Comparison of ENCODE assay signal across 15 mouse cellular contexts in the genomic region with DNA sequence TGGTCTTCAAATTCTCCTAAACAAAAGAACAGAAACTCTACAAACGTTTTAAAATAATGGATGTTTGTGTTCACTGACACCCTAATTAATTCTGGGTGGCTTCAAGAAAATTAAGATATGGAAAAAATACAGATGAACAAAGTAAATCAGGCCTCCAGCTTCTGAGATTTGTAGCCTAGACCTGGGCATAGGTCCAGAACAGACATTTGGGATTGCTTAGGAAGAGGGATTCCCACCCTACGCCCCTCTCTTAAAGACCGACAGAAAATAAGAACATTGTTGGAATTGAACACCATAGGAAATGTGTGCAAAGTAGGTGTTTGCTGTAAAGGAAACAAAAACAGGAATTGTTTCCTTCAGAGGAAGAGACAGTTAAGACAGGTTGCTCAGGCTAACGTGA. TPM values are rescaled to one million over a fixed set of nuclear protein-coding genes. Genes with fewer than 3 reads are reported as not detected.
A peak's percentile ranks its signal among the peaks of the same experiment; 100 is the strongest.
DNase-seq lines count a peak whose midpoint lies in the region; ATAC-seq and TF ChIP-seq lines count a peak whose summit lies in the region.
"Had no signal": no experiment of that assay in that cellular context is flagged by ENCODE, and none has a peak within 500 bp of the region (broad histone marks: within the 10 kb centered on the region; RNA-seq: fewer than 3 reads in every experiment).

No protein-coding gene starts in this region.

- H3K4me1 ChIP-seq in hindbrain, embryonic 15.5 days (replicated peaks) = peaks cover 6% of the 10 kb centered on the region
- peaks cover 10% of the 10 kb centered on the region for H3K4me1 ChIP-seq in hindbrain, embryonic 14.5 days (replicated peaks; ENCODE audit: control insufficient read depth, insufficient read depth, low read length)
- H3K4me1 ChIP-seq in CH12.LX (ENCODE audit: control insufficient read depth in 1 of 2, insufficient read depth in 2 of 2) (peaks cover 32 to 85% of the 10 kb centered on the region in 2 experiments), ES-Bruce4 (ENCODE audit: control insufficient read depth, insufficient read depth, low read length) (peaks cover 5% of the 10 kb centered on the region)
- H3K4me1 ChIP-seq in limb, embryonic 15.5 days = peaks cover 37% of the 10 kb centered on the region

- no peak overlapping the region for H3K4me3 ChIP-seq in hindbrain, embryonic 15.5 days
- H3K4me3 ChIP-seq in hindbrain, embryonic 14.5 days (replicated peaks; ENCODE audit: low read length) = no peak overlapping the region
- H3K4me3 ChIP-seq in CH12.LX (replicated peaks in 1 of 3; ENCODE audit: low read depth in 2 of 3, low read length in 2 of 3, poor library complexity in 1 of 3) (no peak overlapping the region), ES-Bruce4 (ENCODE audit: low read depth, low read length) (no peak overlapping the region)
- peak overlapping the region; percentile 23 for H3K4me3 ChIP-seq in limb, embryonic 15.5 days
- H3K4me3 ChIP-seq: forebrain, embryonic 15.5 days had no signal

- WGBS in hindbrain, embryonic 15.5 days = 54% methylated on average over 4 of the region's 4 CpGs
- WGBS in hindbrain, embryonic 14.5 days = 56% methylated on average over 4 of the region's 4 CpGs
- 26% methylated on average over 4 of the region's 4 CpGs for WGBS in limb, embryonic 15.5 days

- 0 out of 2 replicates have a peak overlapping the region, but pooled peaks have one; percentile 16 for H3K4me2 ChIP-seq in hindbrain, embryonic 15.5 days
- H3K4me2 ChIP-seq in hindbrain, embryonic 14.5 days (replicated peaks) = no peak overlapping the region; the same call in 1 of the 2 replicates
- H3K4me2 ChIP-seq in CH12.LX (ENCODE audit: insufficient read depth, low read depth, poor library complexity, severe bottlenecking) = peak overlapping the region; percentile 88
- peak overlapping the region; percentile 55 for H3K4me2 ChIP-seq in limb, embryonic 15.5 days
- H3K4me2 ChIP-seq: forebrain, embryonic 15.5 days had no signal

- TF ChIP-seq EP300 in CH12.LX (IDR thresholded peaks at IDR 0.05; ENCODE audit: low read length) (no peak), ES-Bruce4 (IDR thresholded peaks at IDR 0.05; ENCODE audit: insufficient read depth, low read depth, low read length) (no peak)

- dilution Hi-C loops in CH12.LX (cut with MboI; ENCODE audit: extremely low pct_ligation_motif_present, extremely low pct_unique_long_range_greater_than_20kb, low sequenced_read_pairs) = no loop called here

- intact Hi-C loops in left cerebral cortex, postnatal 14 days (cut with DNase I) = no loop called here

- no peaks in the 10 kb centered on the region for H3K9me3 ChIP-seq in hindbrain, embryonic 15.5 days
- H3K9me3 ChIP-seq in hindbrain, embryonic 14.5 days (ENCODE audit: control insufficient read depth, low read length) = no peaks in the 10 kb centered on the region
- no peaks in the 10 kb centered on the region for H3K9me3 ChIP-seq in CH12.LX (replicated peaks; ENCODE audit: low read length)
- no peaks in the 10 kb centered on the region for H3K9me3 ChIP-seq in ES-Bruce4 (replicated peaks; ENCODE audit: control insufficient read depth, insufficient read depth, low read length, poor library complexity, severe bottlenecking)
- no peaks in the 10 kb centered on the region for H3K9me3 ChIP-seq in limb, embryonic 15.5 days
- H3K9me3 ChIP-seq: forebrain, embryonic 15.5 days had no signal

- in situ Hi-C loops in CH12.LX (cut with MboI; ENCODE audit: low pct_ligation_motif_present, low pct_unique_long_range_greater_than_20kb, low sequenced_read_pairs) = no loop called here

- TF ChIP-seq CTCF in CH12.LX (conservative IDR thresholded peaks at IDR 0.05 in 1 of 2, IDR thresholded peaks at IDR 0.05 in 1 of 2; ENCODE audit: low read depth in 2 of 2, low read length in 2 of 2) (no peak), ES-Bruce4 (IDR thresholded peaks at IDR 0.05; ENCODE audit: low read depth, low read length) (no peak)

- H3K36me3 ChIP-seq in hindbrain, embryonic 15.5 days = no peaks in the 10 kb centered on the region
- no peaks in the 10 kb centered on the region for H3K36me3 ChIP-seq in hindbrain, embryonic 14.5 days (replicated peaks; ENCODE audit: control insufficient read depth, insufficient read depth)
- H3K36me3 ChIP-seq in CH12.LX (replicated peaks in 1 of 2; ENCODE audit: control insufficient read depth in 1 of 2, insufficient read depth in 1 of 2, low read length in 1 of 2) = peaks cover 23 to 46% of the 10 kb centered on the region in 2 experiments
- peaks cover 10% of the 10 kb centered on the region for H3K36me3 ChIP-seq in ES-Bruce4 (ENCODE audit: control insufficient read depth, insufficient read depth, low read length, poor library complexity, severe bottlenecking)
- H3K36me3 ChIP-seq in limb, embryonic 15.5 days = peaks cover 24% of the 10 kb centered on the region
- H3K36me3 ChIP-seq: forebrain, embryonic 15.5 days; G1E had no signal

- TF ChIP-seq POLR2A in CH12.LX (IDR thresholded peaks at IDR 0.05; ENCODE audit: low read depth, low read length) (no peak), ES-Bruce4 (IDR thresholded peaks at IDR 0.05; ENCODE audit: insufficient read depth, low read length) (no peak)

- H3K27me3 ChIP-seq in hindbrain, embryonic 15.5 days = 0 out of 2 replicates have a peak, but pooled peaks cover 5% of the 10 kb centered on the region
- H3K27me3 ChIP-seq in hindbrain, embryonic 14.5 days (ENCODE audit: control insufficient read depth, insufficient read depth, low read length) = peaks cover 13% of the 10 kb centered on the region
- H3K27me3 ChIP-seq in CH12.LX (replicated peaks) = no peaks in the 10 kb centered on the region
- H3K27me3 ChIP-seq in ES-Bruce4 (ENCODE audit: control insufficient read depth, insufficient read depth, low read length, poor library complexity, severe bottlenecking) = no peaks in the 10 kb centered on the region; the same call in 1 of the 2 replicates
- no peaks in the 10 kb centered on the region for H3K27me3 ChIP-seq in limb, embryonic 15.5 days
- H3K27me3 ChIP-seq: forebrain, embryonic 15.5 days had no signal

- DNase-seq in hindbrain, embryonic 14.5 days (ENCODE audit: low spot score) = no peak
- no peak for DNase-seq in CH12.LX (ENCODE audit: extremely low read depth)
- no peak for DNase-seq in left cerebral cortex, postnatal 14 days (ENCODE audit: low spot score in 2 of 2)
- DNase-seq in right cerebral cortex, postnatal 36 days (ENCODE audit: low spot score in 2 of 2) = no peak
- DNase-seq: cerebellum, adult 9-10 months; kidney, adult 18-20 months; lung, postnatal 36 days; spleen, adult 18-20 months; thymus, adult 2 months had no signal

- no peak for ATAC-seq in hindbrain, embryonic 15.5 days (ENCODE audit: low FRiP score, low read depth)
- ATAC-seq in hindbrain, embryonic 14.5 days (ENCODE audit: low FRiP score) = no peak
- ATAC-seq in limb, embryonic 15.5 days (ENCODE audit: insufficient number of reproducible peaks, low FRiP score, low TSS enrichment, low read depth) = no peak
- ATAC-seq: forebrain, embryonic 15.5 days had no signal

- no peak overlapping the region for H3K27ac ChIP-seq in hindbrain, embryonic 15.5 days (replicated peaks)
- no peak overlapping the region for H3K27ac ChIP-seq in hindbrain, embryonic 14.5 days
- H3K27ac ChIP-seq in CH12.LX (ENCODE audit: insufficient read depth, low read depth) (no peak overlapping the region), ES-Bruce4 (ENCODE audit: insufficient read depth, low read length) (peak overlapping the region; percentile 50)
- H3K27ac ChIP-seq in limb, embryonic 15.5 days = 0 out of 2 replicates have a peak overlapping the region, but pooled peaks have one; percentile 50
- H3K27ac ChIP-seq: forebrain, embryonic 15.5 days; liver, embryonic 14.5 days had no signal

- H3K9ac ChIP-seq in hindbrain, embryonic 15.5 days = no peak overlapping the region
- no peak overlapping the region for H3K9ac ChIP-seq in hindbrain, embryonic 14.5 days
- H3K9ac ChIP-seq in CH12.LX (ENCODE audit: insufficient read depth, low read depth) = peak overlapping the region; percentile 32; the same call in 1 of the 2 replicates
- no peak overlapping the region for H3K9ac ChIP-seq in ES-Bruce4 (ENCODE audit: low read depth, poor library complexity, severe bottlenecking)
- no peak overlapping the region for H3K9ac ChIP-seq in limb, embryonic 15.5 days
- H3K9ac ChIP-seq: forebrain, embryonic 15.5 days; liver, embryonic 14.5 days had no signal

- peaks cover 56% of the 10 kb centered on the region for H3K79me2 ChIP-seq in CH12.LX (replicated peaks; ENCODE audit: control insufficient read depth, extremely low read depth, insufficient read depth, poor library complexity, severe bottlenecking)

- TF ChIP-seq RAD21 in CH12.LX (IDR thresholded peaks at IDR 0.05; ENCODE audit: low read depth, low read length) = no peak

TF ChIP-seq in CH12.LX, 34 proteins besides CTCF, POLR2A, EP300 and RAD21 (continues in another document):
- TF ChIP-seq USF2 (conservative IDR thresholded peaks at IDR 0.05; ENCODE audit: low read depth, low read length) (no peak), NRF1 (IDR thresholded peaks at IDR 0.05; ENCODE audit: low read depth, low read length) (no peak), CHD2 (IDR thresholded peaks at IDR 0.05; ENCODE audit: low read length) (no peak), ETS1 (conservative IDR thresholded peaks at IDR 0.05; ENCODE audit: low read depth, low read length) (no peak), MEF2A (IDR thresholded peaks at IDR 0.05; ENCODE audit: borderline replicate concordance, low read depth, low read length) (no peak), USF1 (IDR thresholded peaks at IDR 0.05; ENCODE audit: low read depth, low read length) (no peak), HCFC1 (IDR thresholded peaks at IDR 0.05; ENCODE audit: low read depth, low read length) (no peak)

RNA-seq across cellular contexts. Expression of gene S100a10, which starts 2.6 kb away (rescaled TPM):
- 168 and 205 TPM in 2 replicates for polyA plus RNA-seq in hindbrain, embryonic 15.5 days (2015; fragmentation: Nextera tagmentation; extraction: Ambion mirVana)
- polyA plus RNA-seq in hindbrain, embryonic 14.5 days (2014; fragmentation: Nextera tagmentation; extraction: Ambion mirVana) = 172 and 201 TPM in 2 replicates
- 352 and 369 TPM in 2 replicates for total RNA-seq in CH12.LX (2012; rRNA removed)
- 429 and 518 TPM in 2 replicates for total RNA-seq in CH12.LX (2014; rRNA removed)
- polyA plus RNA-seq in CH12.LX (2012; ENCODE audit: insufficient read length, low read depth) = 213 and 259 TPM in 2 replicates
- 468 and 470 TPM in 2 replicates for polyA plus RNA-seq in ES-Bruce4 (2011; ENCODE audit: insufficient read depth, insufficient read length, low read depth, missing spikeins)
- 826 and 857 TPM in 2 replicates for polyA plus RNA-seq in limb, embryonic 15.5 days (2015; fragmentation: Nextera tagmentation; extraction: Ambion mirVana)
- total RNA-seq in left cerebral cortex, postnatal 14 days (2021) = 10 to 100 TPM; 35.8 to 37.2 TPM
- total RNA-seq: G1E had no signal
- polyA plus RNA-seq: G1E had no signal

RNA-seq across cellular contexts. Expression of gene S100a11, which starts 37.2 kb away (rescaled TPM):
- 206 and 231 TPM in 2 replicates for polyA plus RNA-seq in hindbrain, embryonic 15.5 days (2015; fragmentation: Nextera tagmentation; extraction: Ambion mirVana)
- 185 and 218 TPM in 2 replicates for polyA plus RNA-seq in hindbrain, embryonic 14.5 days (2014; fragmentation: Nextera tagmentation; extraction: Ambion mirVana)
- total RNA-seq in CH12.LX (2012; rRNA removed) (33.4 and 47.2 TPM in 2 replicates), CH12.LX (2014; rRNA removed) (68.9 and 75.2 TPM in 2 replicates)
- polyA plus RNA-seq in CH12.LX (2012; ENCODE audit: insufficient read length, low read depth) (448 and 468 TPM in 2 replicates), ES-Bruce4 (2011; ENCODE audit: insufficient read depth, insufficient read length, low read depth, missing spikeins) (661 and 677 TPM in 2 replicates)
- 1,981 and 2,196 TPM in 2 replicates for polyA plus RNA-seq in limb, embryonic 15.5 days (2015; fragmentation: Nextera tagmentation; extraction: Ambion mirVana)
- total RNA-seq in left cerebral cortex, postnatal 14 days (2021) = 10 to 100 TPM; 16.7 to 17.7 TPM
- total RNA-seq: G1E had no signal
- polyA plus RNA-seq: G1E had no signal

Comparison
In these comparisons a context has a peak if more than half of its experiments do, and no peak if none do; other contexts are left out.
1. H3K27ac ChIP-seq: peak in ES-Bruce4 (single experiment) and limb, embryonic 15.5 days (single experiment); none in hindbrain, embryonic 15.5 days (single experiment), hindbrain, embryonic 14.5 days (single experiment) and CH12.LX (single experiment).